Mouse (Mus musculus): Measurements from ENCODE around the gene Gm28048. TPM values are rescaled to one million over a fixed set of nuclear protein-coding genes. Genes with fewer than 3 reads are reported as not detected.

Gene Gm28048
- polyA plus RNA-seq, 1 experiment: 58.5 TPM

- Histone ChIP-seq H3K4me3 (ENCODE audit: insufficient read depth, low read length) (peak overlapping the region; percentile 56), H3K4me1 (ENCODE audit: control insufficient read depth, insufficient read depth, low read length) (peaks cover 36% of the 10 kb centered on the region), H3K27ac (ENCODE audit: insufficient read depth, low read depth, low read length) (peak overlapping the region; percentile 91)
- no peak for TF ChIP-seq CTCF (IDR thresholded peaks at IDR 0.05; ENCODE audit: low read depth, low read length)
- no peak for TF ChIP-seq POLR2A (IDR thresholded peaks at IDR 0.05; ENCODE audit: borderline replicate concordance, low read depth, low read length)
Observed at GRCm38 (mm10) chr11:22871628-22872306, 110.1 kb downstream of the Gm28048 start.

GRCm38 (mm10) chr11:22868582-22868981, 113.3 kb downstream of the Gm28048 start:
- no peak overlapping the region for H3K4me3 ChIP-seq (ENCODE audit: insufficient read depth, low read length)
- H3K4me1 ChIP-seq (ENCODE audit: control insufficient read depth, insufficient read depth, low read length): peaks cover 39% of the 10 kb centered on the region
- H3K27ac ChIP-seq (ENCODE audit: insufficient read depth, low read depth, low read length): no peak overlapping the region
- TF ChIP-seq CTCF (IDR thresholded peaks at IDR 0.05; ENCODE audit: low read depth, low read length) (no peak), POLR2A (IDR thresholded peaks at IDR 0.05; ENCODE audit: borderline replicate concordance, low read depth, low read length) (no peak)

GRCm38 (mm10) chr11:22867691-22868090, 114.2 kb downstream of the Gm28048 start:
- Histone ChIP-seq H3K4me3 (ENCODE audit: insufficient read depth, low read length) (no peak overlapping the region), H3K4me1 (ENCODE audit: control insufficient read depth, insufficient read depth, low read length) (peaks cover 30% of the 10 kb centered on the region), H3K27ac (ENCODE audit: insufficient read depth, low read depth, low read length) (no peak overlapping the region)
- no peak for TF ChIP-seq CTCF (IDR thresholded peaks at IDR 0.05; ENCODE audit: low read depth, low read length)
- no peak for TF ChIP-seq POLR2A (IDR thresholded peaks at IDR 0.05; ENCODE audit: borderline replicate concordance, low read depth, low read length)

GRCm38 (mm10) chr11:22865635-22866246, 116.1 kb downstream of the Gm28048 start:
- H3K4me3 ChIP-seq (ENCODE audit: insufficient read depth, low read length): no peak overlapping the region
- TF ChIP-seq POLR2A (IDR thresholded peaks at IDR 0.05; ENCODE audit: borderline replicate concordance, low read depth, low read length): no peak
- TF ChIP-seq CTCF (IDR thresholded peaks at IDR 0.05; ENCODE audit: low read depth, low read length): no peak
- H3K27ac ChIP-seq (ENCODE audit: insufficient read depth, low read depth, low read length): no peak overlapping the region
- peaks cover 30% of the 10 kb centered on the region for H3K4me1 ChIP-seq (ENCODE audit: control insufficient read depth, insufficient read depth, low read length)

GRCm38 (mm10) chr11:22864305-22865060, 117.4 kb downstream of the Gm28048 start:
- H3K27ac ChIP-seq (ENCODE audit: insufficient read depth, low read depth, low read length): no peak overlapping the region
- H3K4me3 ChIP-seq (ENCODE audit: insufficient read depth, low read length): no peak overlapping the region
- TF ChIP-seq POLR2A (IDR thresholded peaks at IDR 0.05; ENCODE audit: borderline replicate concordance, low read depth, low read length): no peak
- TF ChIP-seq CTCF (IDR thresholded peaks at IDR 0.05; ENCODE audit: low read depth, low read length): no peak
- peaks cover 28% of the 10 kb centered on the region for H3K4me1 ChIP-seq (ENCODE audit: control insufficient read depth, insufficient read depth, low read length)

GRCm38 (mm10) chr11:22863581-22863980, 118.3 kb downstream of the Gm28048 start:
- no peak overlapping the region for H3K4me3 ChIP-seq (ENCODE audit: insufficient read depth, low read length)
- TF ChIP-seq POLR2A (IDR thresholded peaks at IDR 0.05; ENCODE audit: borderline replicate concordance, low read depth, low read length) (no peak), CTCF (IDR thresholded peaks at IDR 0.05; ENCODE audit: low read depth, low read length) (no peak)
- peaks cover 26% of the 10 kb centered on the region for H3K4me1 ChIP-seq (ENCODE audit: control insufficient read depth, insufficient read depth, low read length)
- H3K27ac ChIP-seq (ENCODE audit: insufficient read depth, low read depth, low read length): no peak overlapping the region

GRCm38 (mm10) chr11:22861315-22861714, 120.6 kb downstream of the Gm28048 start:
- H3K4me1 ChIP-seq (ENCODE audit: control insufficient read depth, insufficient read depth, low read length): peaks cover 14% of the 10 kb centered on the region
- no peak overlapping the region for H3K27ac ChIP-seq (ENCODE audit: insufficient read depth, low read depth, low read length)
- no peak overlapping the region for H3K4me3 ChIP-seq (ENCODE audit: insufficient read depth, low read length)
- TF ChIP-seq POLR2A (IDR thresholded peaks at IDR 0.05; ENCODE audit: borderline replicate concordance, low read depth, low read length) (no peak), CTCF (IDR thresholded peaks at IDR 0.05; ENCODE audit: low read depth, low read length) (no peak)

- Histone ChIP-seq H3K27ac (ENCODE audit: insufficient read depth, low read depth, low read length) (peak within 1 kb of the TSS; percentile 83), H3K4me1 (ENCODE audit: control insufficient read depth, insufficient read depth, low read length) (peaks cover 18% of the 10 kb centered on the region), H3K4me3 (ENCODE audit: insufficient read depth, low read length) (peak within 1 kb of the TSS; percentile 76)
- TF ChIP-seq POLR2A (IDR thresholded peaks at IDR 0.05; ENCODE audit: borderline replicate concordance, low read depth, low read length) (no peak), CTCF (IDR thresholded peaks at IDR 0.05; ENCODE audit: low read depth, low read length) (no peak)
Observed at GRCm38 (mm10) chr11:22860335-22861227, 121.3 kb downstream of the Gm28048 start, which contains the start of gene B3gnt2. Gene B3gnt2, minus strand, starts transcription at chr11:22860961.
